Mouse (Mus musculus): ENCODE results near the gene Gatad2a.

GRCm38 (mm10) chr8:69919876-69920662 is 76.1 kb downstream of the Gatad2a start:
- no peak for TF ChIP-seq CTCF (IDR thresholded peaks at IDR 0.05; ENCODE audit: control insufficient read depth, insufficient read depth, low read length)
- no peak for TF ChIP-seq POLR2A (IDR thresholded peaks at IDR 0.05; ENCODE audit: borderline replicate concordance, control insufficient read depth, low read depth, low read length)
